Mouse (Mus musculus) cerebellum, adult 11-12 months (tissue): ENCODE measurements around the gene Tmem199.
A peak's percentile ranks its signal among the peaks of the same experiment; 100 is the strongest.

Experiments used
- DNase-seq: peaks from one replicate; pipeline ENCODE4 v3.0.0; 2022

Tmem199 gene

GRCm38 (mm10) chr11:78471326-78472103, 40.5 kb downstream of the Tmem199 start:
- DNase-seq: no peak

- DNase-seq: no peak
Observed at GRCm38 (mm10) chr11:78467932-78468331, 44.0 kb downstream of the Tmem199 start.

GRCm38 (mm10) chr11:78467515-78467914, 44.5 kb downstream of the Tmem199 start:
- no peak for DNase-seq

- DNase-seq: no peak
Observed at GRCm38 (mm10) chr11:78466242-78466912, 45.6 kb downstream of the Tmem199 start.

GRCm38 (mm10) chr11:78465568-78466180, 46.3 kb downstream of the Tmem199 start, which contains the start of gene Slc46a1:
TSS of gene Slc46a1 (plus strand) at chr11:78465697.
- DNase-seq: peak; percentile 55

GRCm38 (mm10) chr11:78465116-78465515, 46.9 kb downstream of the Tmem199 start:
- no peak for DNase-seq

GRCm38 (mm10) chr11:78463286-78464036, 48.5 kb downstream of the Tmem199 start:
- DNase-seq: no peak

- DNase-seq: no peak
Observed at GRCm38 (mm10) chr11:78462669-78463068, 49.3 kb downstream of the Tmem199 start.

GRCm38 (mm10) chr11:78461894-78462293, 50.1 kb downstream of the Tmem199 start:
- DNase-seq: no peak

- no peak for DNase-seq
Observed at GRCm38 (mm10) chr11:78458740-78459139, 53.2 kb downstream of the Tmem199 start.
